Mouse (Mus musculus) retina, postnatal 1 day (tissue): ENCODE results near the gene Obox6.

ENCODE experiments used
- DNase-seq: peaks from one replicate; pipeline ENCODE4 v3.0.0-alpha.2; 2012

Obox6 gene

DNA sequence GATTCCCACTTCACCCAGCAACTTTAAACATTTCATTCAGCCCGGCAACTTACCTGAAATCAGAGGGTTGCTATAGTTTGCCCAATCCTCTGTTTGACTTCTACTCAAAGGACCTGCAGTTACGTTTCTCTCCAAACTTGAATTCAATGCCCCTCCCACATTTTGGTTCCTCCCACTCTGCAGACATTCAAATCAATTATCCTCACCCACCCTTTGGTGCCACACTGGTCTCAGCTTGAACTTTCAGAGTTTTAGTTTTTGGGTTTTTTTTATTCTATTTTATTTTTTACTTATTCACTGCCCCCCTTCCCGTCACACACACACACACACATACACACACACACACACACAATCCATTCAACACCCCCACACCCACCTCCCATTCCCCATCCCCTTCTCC is at the start of gene Obox6:
TSS of gene Obox6 (minus strand) at position 101 of the 400 bp plus-strand sequence.
- no peak for DNase-seq

GRCm38 (mm10) chr7:15884127-15884526 is 44.6 kb upstream of the Obox6 start:
- DNase-seq = no peak

GRCm38 (mm10) chr7:15882317-15882716 is 42.8 kb upstream of the Obox6 start, which contains the start of gene Crxos:
Gene Crxos (plus strand): TSS chr7:15882617.
- no peak for DNase-seq

DNA sequence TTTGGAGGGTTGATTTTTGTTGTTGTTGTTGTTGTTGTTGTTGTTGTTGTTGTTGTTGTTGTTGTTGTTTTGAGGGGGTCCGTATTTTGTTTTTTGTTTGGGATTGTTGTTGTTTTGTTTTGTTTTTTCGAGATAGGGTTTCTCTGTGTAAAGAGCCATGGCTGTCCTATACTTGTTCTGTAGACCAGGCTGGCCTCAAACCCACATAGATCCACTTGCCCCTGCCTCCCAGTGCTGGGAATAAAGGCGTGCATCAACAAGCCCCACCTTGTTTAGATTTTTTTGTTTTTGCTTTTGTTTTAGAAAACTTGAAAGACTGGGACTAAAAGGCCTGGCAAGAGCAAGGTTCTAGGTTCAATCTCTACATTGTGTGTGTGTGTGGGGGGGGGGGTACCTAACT is 42.4 kb upstream of the Obox6 start:
- no peak for DNase-seq

DNA sequence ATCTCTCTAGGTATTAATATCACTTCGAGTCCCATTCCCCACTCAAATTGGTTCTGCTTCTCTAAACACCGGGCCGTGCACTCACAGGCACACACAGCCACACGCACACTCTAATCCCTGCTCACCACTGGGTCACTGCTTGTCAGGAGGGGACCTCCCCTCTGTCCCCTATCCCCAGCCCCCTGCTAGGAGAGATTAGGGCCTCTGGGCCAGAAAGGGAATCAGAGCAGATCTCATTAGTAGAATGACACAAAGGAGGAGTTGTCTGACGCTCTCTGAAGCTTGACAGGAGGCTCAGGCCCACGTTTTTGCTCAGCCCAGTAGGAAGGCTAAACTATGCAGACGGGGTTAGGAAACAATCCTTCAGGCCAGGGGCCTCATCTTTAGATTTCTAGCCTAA is 41.9 kb upstream of the Obox6 start:
- peak; percentile 96 for DNase-seq

DNA sequence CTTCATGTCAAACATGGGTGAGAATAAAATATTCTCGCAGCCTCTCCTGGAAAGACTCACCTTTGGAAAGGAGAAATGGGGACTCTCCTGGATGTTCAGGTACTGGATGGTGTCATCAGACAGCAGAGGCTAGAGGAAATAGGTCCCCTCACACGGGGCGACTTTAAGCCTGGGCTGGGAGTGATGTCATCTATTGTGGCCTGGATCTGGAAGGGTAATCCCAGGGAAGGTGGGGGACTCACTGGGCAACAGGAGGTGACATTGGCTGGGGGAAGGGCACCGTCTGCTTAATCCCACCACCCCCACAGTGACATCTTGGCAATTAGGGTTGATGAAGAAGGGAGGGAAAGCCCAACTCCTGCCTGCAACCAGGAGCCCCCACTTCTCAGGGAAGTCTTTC is 40.3 kb upstream of the Obox6 start, which contains the start of gene Crx:
TSS of gene Crx (minus strand) at position 213 of the 400 bp plus-strand sequence.
- DNase-seq = peak; percentile 92

GRCm38 (mm10) chr7:15864104-15864503 is 24.6 kb upstream of the Obox6 start:
- DNase-seq = peak; percentile 90

DNA sequence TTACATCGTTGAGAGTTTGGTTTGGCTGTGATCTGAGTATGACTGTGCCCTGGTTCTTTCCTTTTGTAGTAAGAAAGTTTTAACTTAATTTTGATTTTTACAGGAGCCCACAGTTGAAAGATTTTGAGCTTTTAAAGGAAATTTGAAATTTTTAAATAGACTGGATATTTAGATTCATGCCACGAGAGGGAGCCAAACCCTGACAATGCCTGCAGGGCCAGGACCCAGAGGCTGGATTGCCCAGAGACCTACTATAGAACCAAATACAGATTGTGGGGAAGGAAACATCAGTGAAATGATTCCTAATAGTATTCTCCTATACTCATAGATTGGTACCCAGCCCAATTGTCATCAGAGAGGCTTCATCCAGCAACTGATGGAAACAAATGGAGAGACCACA is 20.2 kb upstream of the Obox6 start:
- peak; percentile 53 for DNase-seq
